Mouse (Mus musculus): ENCODE data around the gene Tmem62. TPM values are rescaled to one million over a fixed set of nuclear protein-coding genes. Genes with fewer than 3 reads are reported as not detected.
"Not testable (repeated sequence)": the region's sequence is repeated elsewhere in the genome, so short reads cannot be mapped to it uniquely, and the experiment has no call there.

Tmem62 gene
- total RNA-seq, 2 experiments from 2014 or later = 18.2 to 20.9 TPM

- no peak for DNase-seq (ENCODE audit: low spot score in 2 of 2)
Measured at GRCm38 (mm10) chr2:120991196-120991595, 14.4 kb downstream of the Tmem62 start.

- DNase-seq (ENCODE audit: low spot score in 2 of 2) = not testable (repeated sequence)
Measured at GRCm38 (mm10) chr2:120996607-120997006, 19.8 kb downstream of the Tmem62 start.

DNA sequence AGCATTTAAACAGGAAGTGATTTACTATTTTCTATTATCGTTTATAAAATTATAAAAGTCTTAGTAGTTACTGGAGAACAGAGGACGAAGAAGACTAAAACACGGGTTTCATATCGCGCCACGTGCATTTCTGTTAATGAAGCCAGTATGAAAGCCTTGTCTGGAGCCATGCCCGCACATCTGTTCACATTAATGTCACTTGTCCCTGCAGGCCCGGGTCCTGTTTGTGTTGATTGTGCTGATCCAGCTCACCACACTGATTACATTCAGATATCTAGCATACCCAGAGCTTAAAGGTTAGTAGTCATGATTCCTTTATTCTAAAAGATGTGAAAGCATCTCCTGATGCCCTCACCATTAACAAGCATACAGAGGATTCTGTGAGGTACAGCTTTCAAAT lies 22.0 kb downstream of the Tmem62 start:
- no peak for DNase-seq (ENCODE audit: low spot score in 2 of 2)

DNA sequence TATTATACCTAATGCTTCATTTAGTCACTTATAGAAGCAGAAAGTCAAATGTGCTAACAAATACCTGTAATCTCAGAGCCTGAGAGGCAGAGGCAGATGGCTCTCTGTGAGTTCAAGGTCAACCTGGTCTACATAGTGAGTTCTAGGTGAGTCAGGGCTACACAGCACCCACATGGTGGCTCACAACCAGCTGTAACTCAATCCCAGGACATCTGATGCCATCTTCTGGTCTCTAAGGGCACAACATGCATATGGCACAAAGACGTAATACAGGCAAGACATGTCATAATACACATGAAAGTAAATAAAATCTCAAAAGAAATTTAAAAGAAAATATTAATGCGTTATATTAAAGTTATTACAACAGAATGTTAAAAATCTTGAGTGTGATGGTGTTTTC lies 26.8 kb downstream of the Tmem62 start:
- no peak for DNase-seq (ENCODE audit: low spot score in 2 of 2)

- no peak for DNase-seq (ENCODE audit: low spot score in 2 of 2)
Measured at GRCm38 (mm10) chr2:121004018-121004811, 27.4 kb downstream of the Tmem62 start.

GRCm38 (mm10) chr2:121006986-121007385 lies 30.2 kb downstream of the Tmem62 start:
- DNase-seq (ENCODE audit: low spot score in 2 of 2) = no peak

DNA sequence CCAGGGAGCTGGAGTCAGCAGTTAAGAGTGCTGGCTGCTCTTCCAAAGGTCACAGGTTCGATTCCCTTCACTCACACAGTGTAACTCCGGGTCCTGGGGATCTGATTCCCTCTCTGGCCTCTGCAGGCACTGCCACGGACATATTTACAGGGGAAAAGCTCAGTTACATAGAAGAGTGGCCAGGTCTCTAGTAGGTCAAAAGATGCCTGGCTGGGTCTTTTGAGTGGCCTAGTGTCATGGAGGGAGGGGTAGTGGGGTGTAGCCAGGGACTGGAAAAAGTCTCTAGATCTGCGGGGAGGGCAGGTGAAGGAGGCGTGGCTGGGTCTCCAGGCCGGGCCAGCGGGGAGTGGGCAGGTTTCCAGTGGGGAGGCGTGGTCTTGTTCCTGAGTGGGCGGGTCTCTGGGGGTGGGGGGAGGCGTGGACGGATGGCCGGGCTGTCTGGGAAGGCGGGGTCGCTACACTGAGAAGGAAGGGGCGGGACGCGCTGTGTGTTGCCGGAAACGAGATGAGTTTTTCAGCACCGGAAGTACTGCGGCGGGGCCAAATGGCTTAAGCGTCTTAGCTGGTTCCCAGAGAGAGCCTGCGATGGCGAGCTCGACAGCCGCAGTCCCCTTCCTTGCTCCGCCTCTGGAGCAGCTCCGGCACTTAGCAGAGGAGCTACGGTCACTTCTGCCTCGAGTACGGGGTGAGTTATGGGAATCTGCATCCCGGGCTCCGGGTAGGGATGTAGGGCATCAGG lies 31.3 kb downstream of the Tmem62 start, which contains the start of gene Ccndbp1:
TSS of gene Ccndbp1 (plus strand) at position 479 of the 739 bp plus-strand sequence.
- DNase-seq (ENCODE audit: low spot score in 2 of 2) = peak; percentile 77 to 87

GRCm38 (mm10) chr2:121008664-121009007 lies 31.8 kb downstream of the Tmem62 start:
- no peak for DNase-seq (ENCODE audit: low spot score in 2 of 2)

- DNase-seq (ENCODE audit: low spot score in 2 of 2) = no peak
Measured at GRCm38 (mm10) chr2:121009071-121009677, 32.4 kb downstream of the Tmem62 start.

GRCm38 (mm10) chr2:121012676-121013075 lies 35.9 kb downstream of the Tmem62 start:
- DNase-seq (ENCODE audit: low spot score in 2 of 2) = no peak

GRCm38 (mm10) chr2:121015507-121015906 lies 38.7 kb downstream of the Tmem62 start:
- DNase-seq (ENCODE audit: low spot score in 2 of 2) = no peak

DNA sequence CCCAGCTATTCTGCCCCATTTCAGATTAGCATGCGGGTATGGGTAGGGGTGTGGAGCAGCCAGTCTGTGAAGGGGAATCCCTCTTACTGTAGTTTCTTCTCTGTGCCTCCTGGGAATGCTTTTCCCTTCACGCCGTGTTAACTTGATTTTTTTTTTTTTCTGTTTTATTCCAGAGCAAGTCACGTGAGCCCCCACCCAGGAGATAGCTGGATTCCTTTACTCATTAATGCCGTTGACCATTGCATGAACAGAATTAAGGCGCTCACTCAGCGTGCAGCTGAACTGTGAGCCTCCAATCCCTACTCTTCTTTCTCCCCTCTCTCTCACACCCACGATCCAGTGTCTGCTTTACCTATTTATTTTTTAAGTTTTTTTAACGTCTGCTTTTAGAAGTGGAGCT lies 39.4 kb downstream of the Tmem62 start:
- no peak for DNase-seq (ENCODE audit: low spot score in 2 of 2)

DNA sequence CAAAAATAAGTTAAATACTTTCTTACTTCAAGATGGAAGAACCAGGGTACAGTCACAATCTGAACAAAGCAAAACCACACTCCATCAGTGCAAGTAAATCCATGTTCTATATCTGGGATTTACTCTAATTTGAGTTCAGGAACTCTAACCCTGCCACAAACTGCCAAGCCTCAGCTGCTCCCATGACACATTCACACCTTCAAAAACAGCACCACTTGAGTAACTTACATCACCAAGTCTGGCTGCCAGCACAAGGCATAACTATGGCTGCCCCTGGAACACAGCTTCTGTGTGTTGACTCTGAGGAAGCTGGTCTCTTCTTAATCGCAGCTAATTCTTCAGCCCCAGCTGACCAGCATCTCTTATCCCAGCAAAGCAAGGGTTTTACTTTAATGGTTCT lies 40.3 kb downstream of the Tmem62 start:
- no peak for DNase-seq (ENCODE audit: low spot score in 2 of 2)

- DNase-seq (ENCODE audit: low spot score in 2 of 2) = no peak
Measured at GRCm38 (mm10) chr2:121022918-121023317, 46.1 kb downstream of the Tmem62 start.

GRCm38 (mm10) chr2:121036733-121037341 lies 60.0 kb downstream of the Tmem62 start, which contains the start of gene Epb42:
Gene Epb42, minus strand, starts transcription at chr2:121037072.
- no peak for DNase-seq (ENCODE audit: low spot score in 2 of 2)

DNA sequence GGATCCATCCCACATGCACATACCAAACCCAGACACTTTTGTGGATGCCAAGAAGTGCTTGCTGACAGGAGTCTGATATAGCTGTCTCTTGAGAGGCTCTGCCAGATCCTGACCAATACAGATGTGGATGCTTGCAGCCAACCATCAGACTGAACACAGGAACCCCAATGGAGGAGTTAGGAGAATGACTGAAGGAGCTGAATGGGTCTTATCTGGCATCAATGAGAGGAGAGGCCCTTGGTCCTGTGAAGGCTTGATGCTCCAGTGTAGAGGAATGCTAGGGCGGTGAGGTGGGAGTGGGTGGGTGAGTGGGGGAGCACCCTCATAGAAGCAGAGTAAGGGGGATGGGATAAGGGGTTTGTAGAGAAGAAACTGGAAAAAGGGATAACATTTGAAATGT lies 62.0 kb downstream of the Tmem62 start:
- DNase-seq (ENCODE audit: low spot score in 2 of 2) = not testable (repeated sequence)

DNA sequence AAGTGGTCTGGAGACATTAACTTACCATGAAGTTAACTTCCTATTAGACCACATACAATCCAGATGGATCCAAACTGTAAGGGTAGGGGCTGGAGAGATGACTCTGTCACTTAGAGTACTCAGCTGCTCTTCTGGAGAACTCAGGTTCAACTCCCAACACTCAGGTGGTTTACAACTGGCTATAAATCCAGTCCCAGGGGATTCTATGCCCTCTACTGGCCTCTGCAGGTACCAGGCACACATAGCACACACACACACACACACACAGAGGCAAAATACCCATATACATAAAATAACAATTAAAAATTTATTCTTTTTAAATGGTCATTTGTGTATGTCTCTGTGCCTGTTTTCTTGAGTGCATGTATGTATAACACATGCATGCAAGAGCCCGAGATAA lies 62.6 kb downstream of the Tmem62 start:
- no peak for DNase-seq (ENCODE audit: low spot score in 2 of 2)

- DNase-seq (ENCODE audit: low spot score in 2 of 2) = peak; percentile 40 to 43
Measured at GRCm38 (mm10) chr2:121041098-121041497, 64.3 kb downstream of the Tmem62 start.

DNA sequence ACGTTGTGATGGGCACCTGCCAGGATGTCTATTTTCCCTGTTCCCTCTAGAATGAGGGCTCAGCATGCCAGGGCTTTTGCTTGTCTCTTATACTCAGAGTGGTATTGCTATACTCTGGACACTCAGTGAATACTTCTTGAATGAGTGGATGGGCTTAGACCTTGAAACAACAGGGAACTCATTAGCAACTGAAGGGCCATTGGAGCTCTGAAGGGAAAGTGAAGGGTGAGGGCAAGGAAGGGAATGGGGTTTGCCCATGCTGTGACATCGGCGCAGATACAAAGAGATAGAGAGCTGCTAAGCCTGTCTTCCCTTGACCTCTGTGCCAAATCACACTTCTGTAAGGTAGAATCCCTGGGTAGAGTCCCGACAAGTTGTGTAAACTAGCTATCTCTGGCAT lies 68.8 kb downstream of the Tmem62 start:
- no peak for DNase-seq (ENCODE audit: low spot score in 2 of 2)

DNA sequence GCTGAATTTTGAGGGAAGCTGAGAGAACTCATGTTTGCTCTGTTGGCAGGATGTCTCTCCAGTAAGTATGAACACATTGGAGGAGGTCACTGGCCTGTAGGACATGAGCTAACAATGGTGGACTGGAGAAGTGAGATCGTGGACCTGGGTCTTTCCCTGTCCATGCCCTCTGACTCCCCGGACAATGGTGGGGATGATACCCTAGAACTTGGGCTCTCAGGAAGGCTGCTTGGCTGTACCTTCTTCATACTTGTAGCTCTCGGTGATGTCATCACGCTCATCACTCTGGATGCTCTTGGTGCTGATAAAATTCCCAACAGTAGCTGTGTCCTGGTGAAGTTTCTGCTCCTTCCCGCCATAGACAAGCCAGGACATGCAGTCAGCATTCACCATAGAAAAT lies 75.4 kb downstream of the Tmem62 start:
- DNase-seq (ENCODE audit: low spot score in 2 of 2) = no peak

DNA sequence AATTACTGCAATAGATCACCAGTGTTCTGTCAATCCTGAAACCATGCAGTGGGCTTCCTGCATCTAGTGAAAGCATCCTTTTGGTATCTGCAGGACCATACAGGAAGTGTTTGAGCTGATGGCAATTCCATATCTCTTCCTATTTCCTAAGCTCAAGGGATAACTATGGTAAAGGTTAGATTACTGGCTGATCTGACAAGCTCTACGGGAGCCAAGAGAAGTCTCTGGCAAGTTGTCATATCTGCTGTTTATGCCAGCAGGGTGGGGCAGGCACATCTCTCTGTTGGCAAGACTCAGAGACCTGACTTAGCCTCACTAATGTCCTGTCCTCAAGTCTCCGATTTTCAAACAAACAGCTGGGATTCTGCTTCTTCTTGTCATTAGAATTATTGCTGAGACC lies 77.2 kb downstream of the Tmem62 start:
- no peak for DNase-seq (ENCODE audit: low spot score in 2 of 2)

DNA sequence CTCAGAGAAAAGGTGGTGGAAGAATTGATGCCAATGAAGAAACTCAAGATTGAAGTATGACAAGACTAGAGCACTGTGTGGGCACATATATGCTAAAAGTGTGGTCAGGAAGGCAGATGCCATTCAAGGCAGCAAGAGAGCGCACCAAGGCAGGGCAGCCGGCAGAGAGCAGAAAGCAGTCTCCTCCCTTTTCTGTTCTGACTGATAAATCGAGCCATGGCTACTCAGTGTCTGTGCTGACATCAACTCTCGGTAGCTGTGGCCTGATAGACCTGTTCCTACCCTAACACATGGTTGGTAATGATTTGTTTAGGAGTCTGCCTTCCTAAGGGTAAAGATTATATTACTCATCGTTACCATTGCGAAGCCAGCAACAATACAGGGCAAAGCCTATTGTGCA lies 79.1 kb downstream of the Tmem62 start:
- DNase-seq (ENCODE audit: low spot score in 2 of 2) = no peak
